In the genomic region with DNA sequence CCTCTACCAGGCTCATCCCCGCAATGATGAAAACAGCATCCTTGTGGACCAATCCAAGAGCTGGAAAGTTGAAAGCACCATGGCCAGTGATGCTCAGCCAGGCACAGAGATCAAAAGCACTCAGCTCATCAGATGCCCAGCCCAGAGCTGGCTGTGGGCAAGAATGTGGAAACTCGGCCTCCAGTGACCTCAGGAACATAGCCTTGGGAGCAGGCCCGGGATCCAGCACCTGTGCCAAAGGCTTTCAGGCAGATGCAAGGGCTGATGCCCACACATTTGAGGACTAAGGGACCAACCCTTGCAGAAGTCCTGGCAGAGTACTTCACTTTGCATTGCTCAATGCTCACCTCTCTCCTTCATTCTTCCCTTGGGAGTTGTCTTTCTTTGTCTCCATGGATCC, we compare ENCODE assay signal across 18 mouse cellular contexts.
DNase-seq lines count a peak whose midpoint lies in the region; ATAC-seq lines count a peak whose summit lies in the region.
"Had no signal": no experiment of that assay in that cellular context is flagged by ENCODE, and none has a peak within 500 bp of the region (broad histone marks: within the 10 kb centered on the region; RNA-seq: fewer than 3 reads in every experiment).

No protein-coding gene starts in this region.

- H3K9ac ChIP-seq in heart, embryonic 11.5 days (ENCODE audit: low read depth, low read length): no peak overlapping the region
- H3K9ac ChIP-seq: forebrain, embryonic 13.5 days; heart, embryonic 12.5 days; liver, postnatal 0 days; neural tube, embryonic 13.5 days had no signal

- no peaks in the 10 kb centered on the region for H3K27me3 ChIP-seq in heart, embryonic 10.5 days (ENCODE audit: insufficient read depth, poor library complexity, severe bottlenecking)
- H3K27me3 ChIP-seq in heart, embryonic 11.5 days (ENCODE audit: control insufficient read depth, insufficient read depth, low read length): no peaks in the 10 kb centered on the region
- H3K27me3 ChIP-seq: forebrain, embryonic 13.5 days; heart, embryonic 12.5 days; neural tube, embryonic 13.5 days; Patski had no signal

- H3K4me2 ChIP-seq in heart, embryonic 11.5 days: no peak overlapping the region
- H3K4me2 ChIP-seq: forebrain, embryonic 13.5 days; heart, embryonic 12.5 days; neural tube, embryonic 13.5 days had no signal

- 61% methylated on average over 3 of the region's 3 CpGs for WGBS in heart, embryonic 10.5 days
- 51% methylated on average over 3 of the region's 3 CpGs for WGBS in heart, embryonic 11.5 days (ENCODE audit: insufficient replicate concordance)

- 0 out of 2 replicates have a peak overlapping the region, but pooled peaks have one; percentile 18 for H3K27ac ChIP-seq in heart, embryonic 10.5 days
- H3K27ac ChIP-seq in heart, embryonic 11.5 days (ENCODE audit: low read depth, low read length): no peak overlapping the region
- H3K27ac ChIP-seq: forebrain, embryonic 13.5 days; midbrain, embryonic 10.5 days; neural tube, embryonic 13.5 days had no signal

- no peak for ATAC-seq in heart, embryonic 11.5 days (replicated peaks; ENCODE audit: insufficient number of reproducible peaks, low FRiP score, low TSS enrichment)
- no peak for ATAC-seq in cerebellum, adult (ENCODE audit: insufficient number of reproducible peaks, low FRiP score, low TSS enrichment)
- ATAC-seq: forebrain, embryonic 13.5 days; liver, postnatal 0 days; Patski had no signal

- intact Hi-C loops in gastrocnemius, postnatal 14 days (cut with DNase I; ENCODE audit: low total_unique reads): no loop called here

- no peak overlapping the region for H3K4me3 ChIP-seq in heart, embryonic 10.5 days
- H3K4me3 ChIP-seq in heart, embryonic 11.5 days (ENCODE audit: low read depth, low read length): no peak overlapping the region
- H3K4me3 ChIP-seq: forebrain, embryonic 13.5 days; heart, embryonic 12.5 days; midbrain, embryonic 10.5 days; neural tube, embryonic 13.5 days had no signal

- no peaks in the 10 kb centered on the region for H3K9me3 ChIP-seq in heart, embryonic 10.5 days
- no peaks in the 10 kb centered on the region for H3K9me3 ChIP-seq in heart, embryonic 11.5 days (replicated peaks; ENCODE audit: control insufficient read depth, low read length)
- H3K9me3 ChIP-seq: forebrain, embryonic 13.5 days; midbrain, embryonic 10.5 days; neural tube, embryonic 13.5 days had no signal

- no peak for DNase-seq in heart, embryonic 10.5 days (ENCODE audit: low spot score)
- peak; percentile 5 for DNase-seq in urinary bladder, postnatal 14 days (ENCODE audit: low spot score)
- DNase-seq in urinary bladder, adult 2 months (ENCODE audit: low spot score): no peak
- peak; percentile 46 for DNase-seq in gastrocnemius, postnatal 14 days
- DNase-seq in thymus, adult 18-20 months: no peak
- DNase-seq: cerebellum, adult 9-11 months; heart, postnatal 4 days; kidney, adult 18-20 months; liver, postnatal 0 days; retina, postnatal 1 day; right cerebral cortex, postnatal 4 days had no signal

- no peaks in the 10 kb centered on the region for H3K36me3 ChIP-seq in heart, embryonic 10.5 days
- no peaks in the 10 kb centered on the region for H3K36me3 ChIP-seq in heart, embryonic 11.5 days (ENCODE audit: control insufficient read depth, insufficient read depth, low read length)
- H3K36me3 ChIP-seq: heart, embryonic 12.5 days; midbrain, embryonic 10.5 days; neural tube, embryonic 13.5 days had no signal

- H3K4me1 ChIP-seq in heart, embryonic 10.5 days: peaks cover 18% of the 10 kb centered on the region
- peaks cover 8% of the 10 kb centered on the region for H3K4me1 ChIP-seq in heart, embryonic 11.5 days (ENCODE audit: control insufficient read depth, insufficient read depth, low read length)
- H3K4me1 ChIP-seq: forebrain, embryonic 13.5 days; midbrain, embryonic 10.5 days; neural tube, embryonic 13.5 days had no signal

Comparison
In these comparisons a context has a peak if more than half of its experiments do, and no peak if none do; other contexts are left out.
1. DNase-seq: peak in urinary bladder, postnatal 14 days (single experiment) and gastrocnemius, postnatal 14 days (single experiment); none in heart, embryonic 10.5 days (single experiment), urinary bladder, adult 2 months (single experiment) and thymus, adult 18-20 months (0 of 2).